Mouse (Mus musculus): ENCODE measurements at regions not wholly inside any gene's neighbourhood (a gene's known extent, or its start where the extent isn't known, plus 50 kb on each side); places are given as distances from the start of the nearest gene placed in this dataset.

GRCm38 (mm10) chr4:7596116-7596515 lies 642.7 kb downstream of the Car8 start:
- no peak for TF ChIP-seq CTCF (IDR thresholded peaks at IDR 0.05)
- no peak for TF ChIP-seq EP300 (IDR thresholded peaks at IDR 0.05)

All from lung, postnatal 0 days (tissue).